In the genomic region with DNA sequence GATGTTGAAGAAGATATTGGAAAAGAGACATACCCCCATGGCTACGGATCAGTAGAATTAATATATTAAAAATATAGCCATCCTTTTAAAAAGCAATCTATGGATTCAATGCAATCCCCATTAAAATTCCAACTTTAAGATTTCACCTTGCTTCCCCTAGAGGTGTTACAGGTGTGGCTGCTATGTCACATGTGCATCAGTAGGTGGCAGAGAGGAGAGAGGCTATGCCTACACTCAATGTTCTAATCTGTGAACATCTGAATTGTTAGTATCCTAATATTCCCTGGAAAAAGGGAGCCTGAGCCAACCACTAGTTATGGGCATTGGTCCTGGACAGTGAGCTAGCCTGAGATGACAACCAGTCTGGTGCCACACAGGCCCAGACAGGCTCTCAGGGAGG, we compare ENCODE assay signal across 28 mouse cellular contexts.
DNase-seq lines count a peak whose midpoint lies in the region; ATAC-seq and TF ChIP-seq lines count a peak whose summit lies in the region.
"Had no signal": no experiment of that assay in that cellular context is flagged by ENCODE, and none has a peak within 500 bp of the region (broad histone marks: within the 10 kb centered on the region; RNA-seq: fewer than 3 reads in every experiment).

No protein-coding gene starts in this region.

- H3K36me3 ChIP-seq in forebrain, embryonic 13.5 days (ENCODE audit: poor library complexity, severe bottlenecking), result no peaks in the 10 kb centered on the region
- H3K36me3 ChIP-seq in forebrain, embryonic 16.5 days (ENCODE audit: control insufficient read depth, insufficient read depth), result no peaks in the 10 kb centered on the region
- no peaks in the 10 kb centered on the region for H3K36me3 ChIP-seq in kidney, adult 2 months (ENCODE audit: control insufficient read depth, insufficient read depth, low read length)
- H3K36me3 ChIP-seq in lung, embryonic 14.5 days (ENCODE audit: insufficient read depth), result no peaks in the 10 kb centered on the region
- H3K36me3 ChIP-seq: embryonic facial prominence, embryonic 13.5 days; forebrain, embryonic 12.5 days; G1E; hindbrain, embryonic 15.5 days; limb, embryonic 13.5 days; liver, embryonic 15.5 days; midbrain, embryonic 13.5 days had no signal

- WGBS in forebrain, embryonic 13.5 days, result 88% methylated on average over 1 of the region's 1 CpGs
- 100% methylated on average over 1 of the region's 1 CpGs for WGBS in forebrain, embryonic 16.5 days
- 95% methylated on average over 1 of the region's 1 CpGs for WGBS in kidney, adult 2 months
- WGBS in lung, embryonic 14.5 days, result 89% methylated on average over 1 of the region's 1 CpGs

- peak; percentile 36; the same call in 1 of the 2 replicates for ATAC-seq in forebrain, embryonic 13.5 days
- no peak for ATAC-seq in forebrain, embryonic 16.5 days
- ATAC-seq in lung, embryonic 14.5 days (ENCODE audit: insufficient read depth), result no peak
- ATAC-seq: activated CD4-positive, CD25-positive, alpha-beta regulatory T cell, adult 4 months; CD4-positive, CD25-positive, alpha-beta regulatory T cell, adult 4 months; midbrain, embryonic 13.5 days had no signal

- peak; percentile 47; the same call in 1 of the 2 replicates for TF ChIP-seq CTCF in kidney, adult 2 months (conservative IDR thresholded peaks at IDR 0.05; ENCODE audit: insufficient read depth, insufficient read length, low read depth, low read length)
- 0 out of 2 replicates have a peak, but pooled peaks have one; percentile 5 for TF ChIP-seq CTCF in lung, embryonic 14.5 days (IDR thresholded peaks at IDR 0.05; ENCODE audit: low read depth)

- TF ChIP-seq POLR2A in kidney, adult 2 months (IDR thresholded peaks at IDR 0.05; ENCODE audit: low read depth, low read length), result no peak

- DNase-seq in kidney, adult 2 months, result no peak
- no peak for DNase-seq in kidney, adult 18-20 months
- no peak for DNase-seq in lung, embryonic 14.5 days
- DNase-seq in lung, postnatal 10 days, result no peak
- DNase-seq in ovary, adult 18-20 months (ENCODE audit: low spot score), result no peak
- DNase-seq in B cell, adult 2 months, result no peak
- DNase-seq: adrenal gland, adult 8-10 months; cerebellum, adult 2 months; cerebellum, postnatal 36 days; embryo, embryonic 11 days; gastrocnemius, postnatal 25 days; heart, adult 18-20 months; kidney, adult 11 months; kidney, postnatal 36 days; lung, postnatal 14 days; right cerebral cortex, postnatal 14 days had no signal

- no peaks in the 10 kb centered on the region for H3K9me3 ChIP-seq in forebrain, embryonic 13.5 days (replicated peaks)
- H3K9me3 ChIP-seq in forebrain, embryonic 16.5 days (ENCODE audit: control insufficient read depth, low read length), result no peaks in the 10 kb centered on the region
- H3K9me3 ChIP-seq in lung, embryonic 14.5 days (ENCODE audit: low read depth, low read length), result no peaks in the 10 kb centered on the region
- H3K9me3 ChIP-seq: embryonic facial prominence, embryonic 13.5 days; forebrain, embryonic 12.5 days; G1E; hindbrain, embryonic 15.5 days; limb, embryonic 13.5 days; liver, embryonic 15.5 days; midbrain, embryonic 13.5 days had no signal

- H3K4me3 ChIP-seq in forebrain, embryonic 13.5 days, result no peak overlapping the region
- no peak overlapping the region for H3K4me3 ChIP-seq in forebrain, embryonic 16.5 days (replicated peaks; ENCODE audit: low read length)
- H3K4me3 ChIP-seq in kidney, adult 2 months (ENCODE audit: insufficient read depth, low read depth, low read length), result no peak overlapping the region
- no peak overlapping the region for H3K4me3 ChIP-seq in lung, embryonic 14.5 days (ENCODE audit: low read depth, low read length)
- H3K4me3 ChIP-seq: embryonic facial prominence, embryonic 13.5 days; erythroblast, embryonic 14.5 days; forebrain, embryonic 12.5 days; hindbrain, embryonic 15.5 days; limb, embryonic 13.5 days; liver, embryonic 15.5 days; midbrain, embryonic 13.5 days had no signal

- H3K4me1 ChIP-seq in forebrain, embryonic 13.5 days, result no peaks in the 10 kb centered on the region
- H3K4me1 ChIP-seq in forebrain, embryonic 16.5 days (replicated peaks; ENCODE audit: control insufficient read depth, insufficient read depth, low read length), result no peaks in the 10 kb centered on the region
- no peaks in the 10 kb centered on the region for H3K4me1 ChIP-seq in kidney, adult 2 months (ENCODE audit: control insufficient read depth, insufficient read depth, low read length)
- no peaks in the 10 kb centered on the region for H3K4me1 ChIP-seq in lung, embryonic 14.5 days (ENCODE audit: insufficient read depth)
- H3K4me1 ChIP-seq: embryonic facial prominence, embryonic 13.5 days; forebrain, embryonic 12.5 days; hindbrain, embryonic 15.5 days; limb, embryonic 13.5 days; liver, embryonic 15.5 days; midbrain, embryonic 13.5 days had no signal

- no peaks in the 10 kb centered on the region for H3K27me3 ChIP-seq in forebrain, embryonic 13.5 days
- no peaks in the 10 kb centered on the region for H3K27me3 ChIP-seq in forebrain, embryonic 16.5 days (replicated peaks; ENCODE audit: control insufficient read depth, insufficient read depth, low read length)
- no peaks in the 10 kb centered on the region for H3K27me3 ChIP-seq in kidney, adult 2 months (replicated peaks; ENCODE audit: control insufficient read depth, insufficient read depth, low read length)
- no peaks in the 10 kb centered on the region for H3K27me3 ChIP-seq in lung, embryonic 14.5 days (ENCODE audit: insufficient read depth, low read length)
- H3K27me3 ChIP-seq: embryonic facial prominence, embryonic 13.5 days; forebrain, embryonic 12.5 days; hindbrain, embryonic 15.5 days; limb, embryonic 13.5 days; liver, embryonic 15.5 days; midbrain, embryonic 13.5 days had no signal

- H3K27ac ChIP-seq in forebrain, embryonic 13.5 days, result no peak overlapping the region
- H3K27ac ChIP-seq in forebrain, embryonic 16.5 days (ENCODE audit: low read length), result no peak overlapping the region
- H3K27ac ChIP-seq in kidney, adult 2 months (ENCODE audit: insufficient read depth, low read depth, low read length), result no peak overlapping the region
- no peak overlapping the region for H3K27ac ChIP-seq in lung, embryonic 14.5 days (ENCODE audit: low read depth)
- H3K27ac ChIP-seq: embryonic facial prominence, embryonic 13.5 days; forebrain, embryonic 12.5 days; hindbrain, embryonic 15.5 days; limb, embryonic 13.5 days; liver, embryonic 15.5 days; midbrain, embryonic 13.5 days had no signal

- no peak overlapping the region for H3K9ac ChIP-seq in forebrain, embryonic 13.5 days
- no peak overlapping the region for H3K9ac ChIP-seq in forebrain, embryonic 16.5 days (replicated peaks; ENCODE audit: low read depth, low read length)
- no peak overlapping the region for H3K9ac ChIP-seq in lung, embryonic 14.5 days
- H3K9ac ChIP-seq: embryonic facial prominence, embryonic 13.5 days; forebrain, embryonic 12.5 days; hindbrain, embryonic 15.5 days; limb, embryonic 13.5 days; liver, embryonic 15.5 days; midbrain, embryonic 13.5 days had no signal

- H3K4me2 ChIP-seq in forebrain, embryonic 13.5 days, result no peak overlapping the region
- no peak overlapping the region for H3K4me2 ChIP-seq in forebrain, embryonic 16.5 days (ENCODE audit: low read length)
- no peak overlapping the region for H3K4me2 ChIP-seq in lung, embryonic 14.5 days
- H3K4me2 ChIP-seq: embryonic facial prominence, embryonic 13.5 days; forebrain, embryonic 12.5 days; hindbrain, embryonic 15.5 days; limb, embryonic 13.5 days; liver, embryonic 15.5 days; midbrain, embryonic 13.5 days had no signal
